Mouse (Mus musculus) neutrophil, adult 59 days (primary cell): ENCODE measurements around the gene Asprv1. TPM values are rescaled to one million over a fixed set of nuclear protein-coding genes. Genes with fewer than 3 reads are reported as not detected.

Experiments used
- total RNA-seq, 2 experiments: library from RNA; stranded (reverse); gene quantifications; 1 replicate in 1 of 2; 2 replicates in 1 of 2; pipeline ENCODE4 v1.2.4; 2023

Asprv1 gene
- total RNA-seq: 100 to 1,000 TPM; 107 to 137 TPM

GRCm38 (mm10) chr6:86627946-86628345 is at the start of gene Asprv1:
Asprv1 (plus strand) TSS chr6:86628164.

GRCm38 (mm10) chr6:86668580-86669239 is 40.7 kb downstream of the Asprv1 start, which contains the start of gene Mxd1:
Mxd1 (minus strand) TSS chr6:86669161.

Other genes with a start within 250 kb of the Asprv1 start
- gene Pcyox1, start 231.0 kb upstream of the Asprv1 start, total RNA-seq: 10 to 100 TPM; 41.1 to 44.8 TPM
- gene Tia1, start 223.9 kb upstream of the Asprv1 start, total RNA-seq: 10 to 100 TPM; 40.2 to 55.5 TPM
- gene Gm44790, start 201.5 kb upstream of the Asprv1 start, total RNA-seq: 1 to 10 TPM in 1 of 2 experiments, not detected in 1; 1.7 TPM
- gene C87436, start 189.8 kb upstream of the Asprv1 start, total RNA-seq: 10 to 100 TPM; 18.1 to 18.9 TPM
- 100 to 1,000 TPM; 172 to 185 TPM for gene Pcbp1, start 101.8 kb upstream of the Asprv1 start, total RNA-seq
- 100 to 1,000 TPM; 783 to 884 TPM for gene Mxd1, start 41.0 kb downstream of the Asprv1 start, total RNA-seq
- 10 to 100 TPM; 38.7 to 39.7 TPM for gene Snrnp27, start 56.4 kb downstream of the Asprv1 start, total RNA-seq
- gene Gmcl1, start 105.2 kb downstream of the Asprv1 start, total RNA-seq: 10 to 100 TPM; 15.1 to 17.2 TPM
- 10 to 100 TPM; 22.8 to 23.9 TPM for gene Anxa4, start 165.4 kb downstream of the Asprv1 start, total RNA-seq
- 10 to 100 TPM; 37.1 to 39.3 TPM for gene Aak1, start 221.4 kb downstream of the Asprv1 start, total RNA-seq